Mouse (Mus musculus): ENCODE measurements around the gene Sh3tc1.

Gene Sh3tc1

GRCm38 (mm10) chr5:35679256-35680155, 60.3 kb downstream of the Sh3tc1 start, which contains the start of gene Htra3:
Gene Htra3 (minus strand): TSS chr5:35679782.
- TF ChIP-seq NANOG (IDR thresholded peaks at IDR 0.05; ENCODE audit: borderline replicate concordance, low read length) (no peak), POU5F1 (IDR thresholded peaks at IDR 0.05; ENCODE audit: borderline replicate concordance, low read length) (no peak), CTCF (conservative IDR thresholded peaks at IDR 0.05; ENCODE audit: low read length) (no peak)
- H3K9me3 ChIP-seq (ENCODE audit: low read length): no peaks in the 10 kb centered on the region
- H3K4me1 ChIP-seq (replicated peaks; ENCODE audit: low read depth, low read length): peaks cover 8% of the 10 kb centered on the region; the same call in 1 of the 2 replicates
- H3K36me3 ChIP-seq (ENCODE audit: insufficient read depth, low read length): no peaks in the 10 kb centered on the region
- H3K27me3 ChIP-seq (ENCODE audit: insufficient read depth, low read length): peaks cover 58% of the 10 kb centered on the region
- peak within 1 kb of the TSS; percentile 85 for H3K4me3 ChIP-seq (replicated peaks; ENCODE audit: low read length)

DNA sequence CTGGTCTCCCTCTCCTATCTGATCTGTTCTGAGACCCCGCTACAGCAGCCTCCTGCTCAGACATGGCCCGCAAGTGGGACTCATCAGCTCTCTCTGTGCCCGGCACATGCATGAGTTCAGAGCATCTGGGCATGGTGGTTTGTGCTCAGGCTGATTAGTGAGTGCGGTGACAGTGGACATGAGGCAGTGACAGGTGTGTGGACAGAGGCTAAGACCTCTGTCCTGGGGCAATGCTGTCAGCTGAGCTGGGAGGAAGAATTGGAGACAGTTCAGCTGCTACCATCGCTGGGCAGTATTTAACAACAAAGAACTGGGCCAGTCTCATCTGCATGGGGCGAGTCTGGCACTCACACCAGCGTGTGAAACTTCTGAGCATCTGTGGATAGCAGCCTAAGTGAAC, 62.8 kb downstream of the Sh3tc1 start:
- Histone ChIP-seq H3K9me3 (ENCODE audit: low read length) (no peaks in the 10 kb centered on the region), H3K4me3 (replicated peaks; ENCODE audit: low read length) (no peak overlapping the region), H3K27me3 (ENCODE audit: insufficient read depth, low read length) (peaks cover 53% of the 10 kb centered on the region), H3K36me3 (ENCODE audit: insufficient read depth, low read length) (no peaks in the 10 kb centered on the region), H3K4me1 (replicated peaks; ENCODE audit: low read depth, low read length) (peaks cover 8% of the 10 kb centered on the region; the same call in 1 of the 2 replicates)
- TF ChIP-seq POU5F1 (IDR thresholded peaks at IDR 0.05; ENCODE audit: borderline replicate concordance, low read length) (no peak), NANOG (IDR thresholded peaks at IDR 0.05; ENCODE audit: borderline replicate concordance, low read length) (no peak), CTCF (conservative IDR thresholded peaks at IDR 0.05; ENCODE audit: low read length) (no peak)

- Histone ChIP-seq H3K27me3 (ENCODE audit: insufficient read depth, low read length) (peaks cover 29% of the 10 kb centered on the region), H3K4me3 (replicated peaks; ENCODE audit: low read length) (no peak overlapping the region), H3K4me1 (replicated peaks; ENCODE audit: low read depth, low read length) (peaks cover 29% of the 10 kb centered on the region), H3K36me3 (ENCODE audit: insufficient read depth, low read length) (no peaks in the 10 kb centered on the region), H3K9me3 (ENCODE audit: low read length) (no peaks in the 10 kb centered on the region)
- no peak for TF ChIP-seq NANOG (IDR thresholded peaks at IDR 0.05; ENCODE audit: borderline replicate concordance, low read length)
- no peak for TF ChIP-seq POU5F1 (IDR thresholded peaks at IDR 0.05; ENCODE audit: borderline replicate concordance, low read length)
- no peak for TF ChIP-seq CTCF (conservative IDR thresholded peaks at IDR 0.05; ENCODE audit: low read length)
These were observed 65.7 kb downstream of the Sh3tc1 start for GRCm38 (mm10) chr5:35674081-35674555.

DNA sequence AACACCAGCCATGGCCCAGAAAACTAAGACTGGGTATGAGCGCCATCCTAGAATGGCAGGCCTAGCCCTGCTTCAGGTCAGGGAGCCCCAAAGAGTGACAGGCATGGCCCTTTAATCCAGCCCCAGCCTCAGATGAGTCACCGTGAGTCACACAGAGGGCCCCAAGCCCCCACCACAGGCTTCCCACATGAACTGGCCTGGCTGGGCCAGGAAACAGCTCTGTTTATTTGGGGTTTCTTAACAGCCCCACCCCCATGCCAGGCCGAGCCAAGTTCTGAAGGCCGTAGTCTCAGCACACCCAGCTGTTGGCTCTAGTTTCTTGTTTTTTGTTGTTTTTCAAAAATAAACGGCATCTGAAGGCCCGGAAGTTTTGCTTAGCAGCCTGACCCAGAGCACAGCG, 66.7 kb downstream of the Sh3tc1 start:
- TF ChIP-seq NANOG (IDR thresholded peaks at IDR 0.05; ENCODE audit: borderline replicate concordance, low read length): no peak
- no peak for TF ChIP-seq POU5F1 (IDR thresholded peaks at IDR 0.05; ENCODE audit: borderline replicate concordance, low read length)
- TF ChIP-seq CTCF (conservative IDR thresholded peaks at IDR 0.05; ENCODE audit: low read length): no peak
- H3K36me3 ChIP-seq (ENCODE audit: insufficient read depth, low read length): no peaks in the 10 kb centered on the region
- H3K4me1 ChIP-seq (replicated peaks; ENCODE audit: low read depth, low read length): peaks cover 24% of the 10 kb centered on the region
- H3K4me3 ChIP-seq (replicated peaks; ENCODE audit: low read length): no peak overlapping the region
- H3K27me3 ChIP-seq (ENCODE audit: insufficient read depth, low read length): peaks cover 25% of the 10 kb centered on the region
- no peaks in the 10 kb centered on the region for H3K9me3 ChIP-seq (ENCODE audit: low read length)

DNA sequence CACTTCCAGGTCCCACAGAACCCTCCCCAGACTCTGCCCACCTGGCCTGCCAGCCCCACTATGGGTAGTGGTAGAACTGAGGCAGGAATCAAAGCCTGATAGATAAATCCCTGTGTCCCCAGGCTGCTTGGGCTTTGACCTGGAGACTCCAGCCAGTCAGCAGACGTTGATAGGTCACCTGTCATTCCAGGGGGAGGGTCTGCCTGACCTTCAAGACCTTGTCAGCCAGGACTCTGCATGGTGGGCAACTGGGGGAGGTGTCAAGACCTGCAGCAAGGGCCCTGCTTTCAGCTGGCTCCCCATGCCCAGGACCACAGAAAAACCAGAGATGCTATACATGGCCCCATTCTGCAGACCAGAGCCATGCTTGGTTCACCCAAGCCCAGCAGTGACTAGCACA, 67.2 kb downstream of the Sh3tc1 start:
- Histone ChIP-seq H3K27me3 (ENCODE audit: insufficient read depth, low read length) (peaks cover 20% of the 10 kb centered on the region), H3K36me3 (ENCODE audit: insufficient read depth, low read length) (no peaks in the 10 kb centered on the region), H3K4me3 (replicated peaks; ENCODE audit: low read length) (no peak overlapping the region), H3K9me3 (ENCODE audit: low read length) (no peaks in the 10 kb centered on the region), H3K4me1 (replicated peaks; ENCODE audit: low read depth, low read length) (peaks cover 24% of the 10 kb centered on the region)
- TF ChIP-seq NANOG (IDR thresholded peaks at IDR 0.05; ENCODE audit: borderline replicate concordance, low read length) (no peak), CTCF (conservative IDR thresholded peaks at IDR 0.05; ENCODE audit: low read length) (no peak), POU5F1 (IDR thresholded peaks at IDR 0.05; ENCODE audit: borderline replicate concordance, low read length) (no peak)

- Histone ChIP-seq H3K4me1 (replicated peaks; ENCODE audit: low read depth, low read length) (peaks cover 24% of the 10 kb centered on the region), H3K36me3 (ENCODE audit: insufficient read depth, low read length) (no peaks in the 10 kb centered on the region), H3K4me3 (replicated peaks; ENCODE audit: low read length) (no peak overlapping the region), H3K9me3 (ENCODE audit: low read length) (no peaks in the 10 kb centered on the region), H3K27me3 (ENCODE audit: insufficient read depth, low read length) (peaks cover 12% of the 10 kb centered on the region)
- TF ChIP-seq CTCF (conservative IDR thresholded peaks at IDR 0.05; ENCODE audit: low read length) (no peak), POU5F1 (IDR thresholded peaks at IDR 0.05; ENCODE audit: borderline replicate concordance, low read length) (no peak), NANOG (IDR thresholded peaks at IDR 0.05; ENCODE audit: borderline replicate concordance, low read length) (no peak)
These were observed 68.3 kb downstream of the Sh3tc1 start for GRCm38 (mm10) chr5:35671474-35671891.

GRCm38 (mm10) chr5:35670412-35670801, 69.4 kb downstream of the Sh3tc1 start:
- H3K4me1 ChIP-seq (replicated peaks; ENCODE audit: low read depth, low read length): peaks cover 24% of the 10 kb centered on the region
- no peak overlapping the region for H3K4me3 ChIP-seq (replicated peaks; ENCODE audit: low read length)
- H3K36me3 ChIP-seq (ENCODE audit: insufficient read depth, low read length): no peaks in the 10 kb centered on the region
- no peak for TF ChIP-seq CTCF (conservative IDR thresholded peaks at IDR 0.05; ENCODE audit: low read length)
- TF ChIP-seq NANOG (IDR thresholded peaks at IDR 0.05; ENCODE audit: borderline replicate concordance, low read length): no peak
- TF ChIP-seq POU5F1 (IDR thresholded peaks at IDR 0.05; ENCODE audit: borderline replicate concordance, low read length): no peak
- no peaks in the 10 kb centered on the region for H3K9me3 ChIP-seq (ENCODE audit: low read length)
- peaks cover 12% of the 10 kb centered on the region for H3K27me3 ChIP-seq (ENCODE audit: insufficient read depth, low read length)

- H3K4me1 ChIP-seq (replicated peaks; ENCODE audit: low read depth, low read length): peaks cover 24% of the 10 kb centered on the region
- H3K9me3 ChIP-seq (ENCODE audit: low read length): no peaks in the 10 kb centered on the region
- no peak overlapping the region for H3K4me3 ChIP-seq (replicated peaks; ENCODE audit: low read length)
- no peaks in the 10 kb centered on the region for H3K36me3 ChIP-seq (ENCODE audit: insufficient read depth, low read length)
- no peak for TF ChIP-seq POU5F1 (IDR thresholded peaks at IDR 0.05; ENCODE audit: borderline replicate concordance, low read length)
- H3K27me3 ChIP-seq (ENCODE audit: insufficient read depth, low read length): peaks cover 10% of the 10 kb centered on the region
These were observed 69.9 kb downstream of the Sh3tc1 start for GRCm38 (mm10) chr5:35669747-35670411.

Measured in E14TG2a.4 (cell line).